Mouse (Mus musculus) spleen, adult 18-20 months (tissue): ENCODE measurements around the gene Dip2a.

ENCODE experiments used
- DNase-seq, 2 experiments: peaks; one replicate each; pipeline ENCODE4 v3.0.0; 2022; ENCODE audit warnings: mixed read lengths in 2 of 2

The Dip2a gene

GRCm38 (mm10) chr10:76239401-76239800 lies 105.7 kb downstream of the Dip2a start:
- no peak for DNase-seq

GRCm38 (mm10) chr10:76237341-76238225 lies 107.5 kb downstream of the Dip2a start, which contains the start of gene Prmt2:
Gene Prmt2, minus strand, starts transcription at chr10:76237865.
- peak; percentile 84 to 88 for DNase-seq

GRCm38 (mm10) chr10:76229627-76230026 lies 115.5 kb downstream of the Dip2a start:
- DNase-seq = no peak

GRCm38 (mm10) chr10:76225944-76226343 lies 119.1 kb downstream of the Dip2a start:
- no peak for DNase-seq

- no peak for DNase-seq
These were observed 126.9 kb downstream of the Dip2a start for GRCm38 (mm10) chr10:76218240-76218639.

- no peak for DNase-seq
These were observed 128.0 kb downstream of the Dip2a start for GRCm38 (mm10) chr10:76217056-76217455.

GRCm38 (mm10) chr10:76214161-76214560 lies 130.9 kb downstream of the Dip2a start:
- no peak for DNase-seq

GRCm38 (mm10) chr10:76212121-76212520 lies 133.0 kb downstream of the Dip2a start:
- DNase-seq = no peak

- DNase-seq = no peak
These were observed 134.3 kb downstream of the Dip2a start for GRCm38 (mm10) chr10:76210806-76211205.
